Mouse (Mus musculus) T-helper 1 cell (primary cell): ENCODE results near the gene Mecr.

ENCODE experiments used
- in situ Hi-C: fragments of 300-600 bp; cut with MboI, MseI; formaldehyde crosslinking; loops from one replicate; pipeline ENCODE4 v1.15.1; 2025; ENCODE audit warnings: high pct_unique_total_duplicates

Mecr gene

GRCm38 (mm10) chr4:131843290-131843743, at the start of gene Mecr:
Gene Mecr, plus strand, starts transcription at chr4:131843470.
- in situ Hi-C loops, result no loop called here

GRCm38 (mm10) chr4:131796312-131797080, 46.8 kb upstream of the Mecr start:
- in situ Hi-C loops, result no loop called here

GRCm38 (mm10) chr4:131797483-131797882, 45.8 kb upstream of the Mecr start:
- in situ Hi-C loops, result no loop called here

- in situ Hi-C loops, result no loop called here
Measured at GRCm38 (mm10) chr4:131797920-131798319, 45.4 kb upstream of the Mecr start.

DNA sequence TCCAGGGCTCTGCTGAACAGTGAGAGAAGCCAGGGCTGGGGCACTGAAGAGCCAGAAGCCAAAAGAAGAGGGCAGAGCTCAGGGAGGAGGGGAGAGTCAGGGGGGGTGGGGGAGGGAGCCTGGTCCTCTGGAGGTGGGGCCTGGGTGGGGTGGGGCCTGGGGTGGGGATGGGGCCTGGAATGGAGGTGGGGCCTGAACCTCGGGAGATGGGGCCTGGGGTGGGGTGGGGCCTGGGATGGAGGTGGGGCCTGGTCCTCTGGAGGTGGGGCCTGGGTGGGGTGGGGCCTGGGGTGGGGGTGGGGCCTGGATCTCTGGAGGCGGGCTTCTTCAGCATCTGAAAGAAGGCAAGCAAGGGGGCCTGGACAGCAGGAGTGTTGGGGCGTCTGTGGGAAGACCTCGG, 44.3 kb upstream of the Mecr start:
- in situ Hi-C loops, result no loop called here

DNA sequence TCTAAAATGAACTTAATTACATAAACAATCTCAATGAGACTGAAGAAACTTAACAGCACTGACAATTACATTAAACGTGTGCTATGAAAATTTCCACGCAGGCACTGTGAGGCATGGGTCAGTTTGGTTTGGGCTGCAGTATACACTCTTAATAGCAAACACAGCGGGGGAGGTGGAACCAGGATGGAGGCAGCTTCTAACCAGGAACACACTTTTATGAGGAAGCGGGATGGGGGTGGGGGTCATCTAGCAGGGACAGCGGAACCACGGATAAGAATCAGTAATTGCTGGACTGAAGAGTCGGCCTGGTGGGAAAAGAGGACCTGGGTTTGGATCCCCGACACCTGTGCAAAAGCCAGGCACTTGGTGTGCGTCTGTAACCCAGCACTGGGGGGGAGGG, 39.4 kb upstream of the Mecr start:
- in situ Hi-C loops, result loop anchor here (10.0 kb wide), 1 partner anchor 1229 kb away; the partner anchor contains the start of gene Nkain1

DNA sequence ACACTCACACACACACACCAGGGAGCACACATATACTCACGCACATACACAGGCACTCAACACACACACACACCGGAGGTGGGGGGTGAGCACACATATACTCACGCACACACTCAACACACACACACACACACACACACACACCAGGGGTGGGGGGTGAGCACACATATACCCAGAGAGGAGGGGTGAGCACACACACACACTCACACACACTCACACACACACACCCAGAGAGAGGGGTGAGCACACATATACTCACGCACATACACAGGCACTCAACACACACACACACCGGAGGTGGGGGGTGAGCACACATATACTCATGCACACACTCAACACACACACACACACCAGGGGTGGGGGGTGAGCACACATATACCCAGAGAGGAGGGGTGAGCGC, 38.5 kb upstream of the Mecr start:
- in situ Hi-C loops, result loop anchor here (10.0 kb wide), 1 partner anchor 1230 kb away; the partner anchor contains the start of gene Nkain1

- in situ Hi-C loops, result loop anchor here (10.0 kb wide), 1 partner anchor 1230 kb away; the partner anchor contains the start of gene Nkain1
Measured at GRCm38 (mm10) chr4:131805255-131805654, 38.0 kb upstream of the Mecr start.

DNA sequence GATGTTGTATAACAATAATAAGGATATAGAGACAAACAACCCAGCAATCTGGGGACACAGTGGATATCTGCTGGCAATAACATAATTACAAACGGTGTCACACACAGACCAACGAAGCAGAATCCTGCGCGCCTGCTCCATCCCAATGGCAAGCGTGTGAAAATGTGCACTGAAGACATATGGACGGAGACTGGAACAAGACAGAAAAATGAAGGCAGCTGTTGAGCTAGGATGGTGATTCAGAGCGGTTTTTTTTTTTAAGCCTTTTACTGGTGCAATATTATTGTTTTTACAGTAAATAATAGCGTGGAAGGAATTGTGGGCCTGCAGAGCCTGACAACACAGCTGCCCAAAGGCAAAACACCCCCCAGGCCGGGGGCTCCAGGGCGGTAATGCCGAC, 30.8 kb upstream of the Mecr start:
- in situ Hi-C loops, result no loop called here

- in situ Hi-C loops, result no loop called here
Measured at GRCm38 (mm10) chr4:131813798-131814197, 29.5 kb upstream of the Mecr start.

- in situ Hi-C loops, result no loop called here
Measured at GRCm38 (mm10) chr4:131814869-131815268, 28.4 kb upstream of the Mecr start.

DNA sequence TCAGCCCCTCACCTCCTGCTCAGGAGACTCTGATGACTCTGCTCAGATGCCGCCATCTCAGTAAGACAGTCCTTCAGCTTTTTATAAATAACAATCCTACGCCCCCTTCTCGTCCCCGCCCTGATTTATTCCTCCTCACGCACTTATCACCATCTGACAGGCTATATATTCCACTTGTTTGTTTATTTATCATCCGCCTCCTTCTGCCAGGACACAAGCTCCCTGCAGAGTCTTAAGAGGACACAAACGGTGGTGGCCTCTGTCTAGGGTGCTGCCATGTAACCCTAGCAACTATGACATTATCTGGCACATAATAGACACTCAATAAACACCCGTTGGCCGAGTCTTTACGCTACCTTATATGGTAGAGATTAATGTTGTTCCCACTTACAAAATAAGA, 27.5 kb upstream of the Mecr start:
- in situ Hi-C loops, result no loop called here

GRCm38 (mm10) chr4:131818926-131819325, 24.3 kb upstream of the Mecr start:
- in situ Hi-C loops, result no loop called here

DNA sequence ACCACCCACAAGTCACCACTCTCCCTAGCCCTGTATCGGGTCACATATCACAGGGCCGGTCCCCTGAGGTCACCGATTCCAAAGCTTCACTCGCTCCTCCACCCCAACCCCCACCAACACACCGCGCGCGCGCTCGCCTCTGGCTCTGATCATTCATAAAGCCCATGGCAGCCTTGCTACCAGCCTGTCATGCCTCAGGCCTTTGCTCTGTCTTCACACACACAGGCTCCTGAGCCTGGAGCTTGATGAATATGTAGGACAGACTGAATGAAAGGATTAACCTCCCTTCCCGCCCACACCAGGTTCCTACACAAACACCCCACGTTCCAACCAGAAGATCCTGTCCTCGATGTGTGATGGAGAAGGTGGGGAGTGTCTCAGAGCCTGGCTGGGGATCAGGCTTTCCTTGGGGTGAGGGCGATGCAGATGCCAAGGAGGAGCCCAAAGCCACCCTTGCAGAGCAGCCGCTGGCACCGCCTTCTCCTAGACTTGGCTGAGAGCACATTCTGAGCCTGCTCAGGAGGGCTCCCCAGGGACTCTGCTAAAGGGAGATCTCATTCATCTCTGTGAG, 22.0 kb upstream of the Mecr start:
- in situ Hi-C loops, result no loop called here

GRCm38 (mm10) chr4:131822583-131822982, 20.7 kb upstream of the Mecr start:
- in situ Hi-C loops, result no loop called here

DNA sequence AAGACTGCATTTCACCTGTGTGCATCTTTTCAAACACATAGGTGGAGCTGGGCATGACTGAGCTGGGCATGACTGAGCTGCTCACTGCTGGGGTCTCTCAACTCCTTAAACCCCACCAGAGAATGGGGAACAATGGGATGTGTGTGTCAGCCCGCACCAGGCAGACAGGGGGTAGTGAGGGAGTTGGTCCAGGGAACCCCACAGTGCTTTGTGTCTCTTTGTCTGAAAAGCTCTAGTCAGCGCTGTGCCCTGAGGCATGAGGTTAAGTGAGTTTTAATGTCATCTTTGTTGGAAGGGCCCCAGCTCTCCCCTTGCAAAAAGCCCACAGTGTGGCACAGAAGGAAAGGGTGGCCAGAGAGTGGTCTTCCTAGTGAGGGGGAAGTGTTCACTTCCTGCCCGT, 18.3 kb upstream of the Mecr start:
- in situ Hi-C loops, result no loop called here

- in situ Hi-C loops, result no loop called here
Measured at GRCm38 (mm10) chr4:131825830-131826229, 17.4 kb upstream of the Mecr start.

GRCm38 (mm10) chr4:131826905-131827304, 16.4 kb upstream of the Mecr start:
- in situ Hi-C loops, result no loop called here

GRCm38 (mm10) chr4:131829123-131829522, 14.1 kb upstream of the Mecr start:
- in situ Hi-C loops, result no loop called here

- in situ Hi-C loops, result no loop called here
Measured at GRCm38 (mm10) chr4:131831546-131832045, 11.7 kb upstream of the Mecr start.

GRCm38 (mm10) chr4:131832759-131833407, 10.4 kb upstream of the Mecr start:
- in situ Hi-C loops, result no loop called here

GRCm38 (mm10) chr4:131833971-131834609, 9.2 kb upstream of the Mecr start:
- in situ Hi-C loops, result no loop called here
